Mouse (Mus musculus) megakaryocyte, embryonic 14.5 days (primary cell): ENCODE measurements around the gene Slc16a4. TPM values are rescaled to one million over a fixed set of nuclear protein-coding genes. Genes with fewer than 3 reads are reported as not detected.
"Not testable (repeated sequence)": the region's sequence is repeated elsewhere in the genome, so short reads cannot be mapped to it uniquely, and the experiment has no call there.

Experiments
- H3K27me3 ChIP-seq: replicated peaks from 2 replicates; pipeline ENCODE3; 2012; ENCODE audit warnings: inconsistent platforms
- H3K36me3 ChIP-seq: replicated peaks from 2 replicates; pipeline ENCODE3; 2012; ENCODE audit warnings: low read length, inconsistent platforms, mixed read lengths
- H3K4me1 ChIP-seq: 2 replicates; pipeline ENCODE4 v1.6.1; 2012; ENCODE audit warnings: inconsistent platforms
- H3K4me3 ChIP-seq: replicated peaks from 2 replicates; pipeline ENCODE3; 2012; ENCODE audit warnings: moderate library complexity, mild to moderate bottlenecking, inconsistent platforms
- H3K9me3 ChIP-seq: 2 replicates; pipeline ENCODE4 v1.6.1; 2012; ENCODE audit warnings: inconsistent platforms
- FLI1 ChIP-seq: IDR thresholded peaks from 2 replicates; pipeline ENCODE4 v1.6.1; 2012; ENCODE audit warnings: low read length, inconsistent platforms, mixed read lengths
- GATA1 ChIP-seq: IDR thresholded peaks from 3 replicates; pipeline ENCODE4 v1.6.1; 2012; ENCODE audit warnings: mixed read lengths, low read length, inconsistent platforms, borderline replicate concordance
- polyA plus RNA-seq: library from polyadenylated mRNA; stranded (reverse); fragments of >175 nt; gene quantifications from 2 replicates; pipeline ENCODE4 v1.2.3, GENCODE M21; 2012; ENCODE audit warnings: low replicate concordance; ENCODE audit not compliant: insufficient read depth

The Slc16a4 gene
- polyA plus RNA-seq, 1 experiment, result not detected

GRCm38 (mm10) chr3:107287346-107287745, 3.7 kb upstream of the Slc16a4 start:
- no peak overlapping the region for H3K4me3 ChIP-seq
- H3K27me3 ChIP-seq, result no peaks in the 10 kb centered on the region
- TF ChIP-seq FLI1 (no peak), GATA1 (no peak)
- no peaks in the 10 kb centered on the region for H3K9me3 ChIP-seq
- peaks cover 36% of the 10 kb centered on the region for H3K36me3 ChIP-seq
- peaks cover 33% of the 10 kb centered on the region for H3K4me1 ChIP-seq

GRCm38 (mm10) chr3:107295672-107296360, 4.8 kb downstream of the Slc16a4 start:
- H3K27me3 ChIP-seq, result no peaks in the 10 kb centered on the region
- TF ChIP-seq FLI1, result no peak
- TF ChIP-seq GATA1, result no peak
- no peaks in the 10 kb centered on the region for H3K9me3 ChIP-seq
- H3K36me3 ChIP-seq, result peaks cover 14% of the 10 kb centered on the region
- peaks cover 8% of the 10 kb centered on the region for H3K4me1 ChIP-seq
- no peak overlapping the region for H3K4me3 ChIP-seq

- not testable (repeated sequence) for H3K4me3 ChIP-seq, H3K4me1 ChIP-seq, H3K27me3 ChIP-seq, H3K9me3 ChIP-seq
- peaks cover 21% of the 10 kb centered on the region for H3K36me3 ChIP-seq
Observed at GRCm38 (mm10) chr3:107296917-107297316, 5.9 kb downstream of the Slc16a4 start.

GRCm38 (mm10) chr3:107317338-107317737, 26.3 kb downstream of the Slc16a4 start:
- Histone ChIP-seq H3K27me3 (no peaks in the 10 kb centered on the region), H3K4me3 (no peak overlapping the region), H3K4me1 (peaks cover 46% of the 10 kb centered on the region), H3K36me3 (peaks cover 40% of the 10 kb centered on the region), H3K9me3 (no peaks in the 10 kb centered on the region)
- TF ChIP-seq FLI1 (no peak), GATA1 (no peak)

- no peaks in the 10 kb centered on the region for H3K9me3 ChIP-seq
- H3K27me3 ChIP-seq, result no peaks in the 10 kb centered on the region
- TF ChIP-seq FLI1 (no peak), GATA1 (no peak)
- no peak overlapping the region for H3K4me3 ChIP-seq
- peaks cover 62% of the 10 kb centered on the region for H3K4me1 ChIP-seq
- H3K36me3 ChIP-seq, result peaks cover 42% of the 10 kb centered on the region
Observed at GRCm38 (mm10) chr3:107321141-107321540, 30.1 kb downstream of the Slc16a4 start.

GRCm38 (mm10) chr3:107321776-107322175, 30.7 kb downstream of the Slc16a4 start:
- peaks cover 45% of the 10 kb centered on the region for H3K36me3 ChIP-seq
- H3K4me3 ChIP-seq, result no peak overlapping the region
- peaks cover 60% of the 10 kb centered on the region for H3K4me1 ChIP-seq
- H3K9me3 ChIP-seq, result no peaks in the 10 kb centered on the region
- H3K27me3 ChIP-seq, result no peaks in the 10 kb centered on the region
- TF ChIP-seq GATA1 (no peak), FLI1 (no peak)

- Histone ChIP-seq H3K27me3 (no peaks in the 10 kb centered on the region), H3K4me3 (no peak overlapping the region), H3K4me1 (peaks cover 66% of the 10 kb centered on the region), H3K9me3 (no peaks in the 10 kb centered on the region), H3K36me3 (peaks cover 57% of the 10 kb centered on the region)
- TF ChIP-seq FLI1 (no peak), GATA1 (no peak)
Observed at GRCm38 (mm10) chr3:107326442-107326841, 35.4 kb downstream of the Slc16a4 start.

- Histone ChIP-seq H3K27me3 (no peaks in the 10 kb centered on the region), H3K36me3 (peaks cover 35% of the 10 kb centered on the region), H3K4me1 (peaks cover 40% of the 10 kb centered on the region), H3K9me3 (no peaks in the 10 kb centered on the region), H3K4me3 (peak overlapping the region; percentile 97)
- TF ChIP-seq GATA1 (no peak), FLI1 (no peak)
Observed at GRCm38 (mm10) chr3:107330503-107331424, 39.7 kb downstream of the Slc16a4 start.

- no peaks in the 10 kb centered on the region for H3K27me3 ChIP-seq
- peaks cover 29% of the 10 kb centered on the region for H3K36me3 ChIP-seq
- H3K4me1 ChIP-seq, result peaks cover 38% of the 10 kb centered on the region
- no peaks in the 10 kb centered on the region for H3K9me3 ChIP-seq
- H3K4me3 ChIP-seq, result peak overlapping the region; percentile 97
- no peak for TF ChIP-seq GATA1
- TF ChIP-seq FLI1, result no peak
Observed at GRCm38 (mm10) chr3:107331746-107332126, 40.7 kb downstream of the Slc16a4 start.
